Mouse (Mus musculus): ENCODE results near the gene Tmem191c.
"Not testable (repeated sequence)": the region's sequence is repeated elsewhere in the genome, so short reads cannot be mapped to it uniquely, and the experiment has no call there.

The Tmem191c gene

DNA sequence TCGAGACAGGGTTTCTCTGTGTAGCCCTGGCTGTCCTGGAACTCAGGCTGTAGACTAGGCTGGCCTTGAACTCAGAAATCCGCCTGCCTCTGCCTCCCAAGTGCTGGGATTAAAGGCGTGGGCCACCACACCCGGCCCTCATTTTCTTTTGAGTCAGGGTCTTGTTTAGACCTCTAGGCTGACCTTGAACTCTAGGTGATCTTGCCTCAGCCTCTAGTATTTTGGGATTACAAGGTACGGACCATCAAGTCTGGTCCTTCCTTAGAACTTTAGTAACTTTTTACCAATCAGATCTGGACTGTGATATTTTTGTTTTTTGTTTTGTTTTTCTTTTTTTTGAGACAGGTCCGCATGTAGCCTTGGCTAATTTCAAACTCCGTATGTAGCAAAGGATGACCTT lies at the start of gene Tmem191c:
Gene Tmem191c (plus strand): TSS at position 357 of the 400 bp plus-strand sequence.
- DNase-seq (ENCODE audit: low read depth, low spot score) = no peak

DNA sequence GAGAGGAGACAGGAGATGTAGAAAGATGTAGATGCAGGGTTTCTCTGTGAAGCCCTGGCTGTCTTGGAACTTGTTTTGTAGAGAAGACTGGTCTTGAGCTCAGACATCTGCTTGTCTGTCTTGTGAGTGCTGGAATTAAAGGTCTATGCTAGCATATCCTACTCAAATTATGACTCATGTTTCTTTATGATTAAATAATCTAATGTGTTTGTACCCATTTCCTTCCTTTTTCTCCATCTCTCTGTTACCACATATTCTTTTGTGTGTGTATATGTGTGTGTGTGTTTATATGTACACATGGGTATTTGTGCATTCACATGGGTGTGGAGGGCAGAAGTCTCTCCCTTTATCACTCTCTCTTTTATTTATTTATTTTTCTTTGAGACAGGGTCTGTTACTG lies 49.4 kb upstream of the Tmem191c start:
- DNase-seq (ENCODE audit: low read depth, low spot score) = no peak

DNA sequence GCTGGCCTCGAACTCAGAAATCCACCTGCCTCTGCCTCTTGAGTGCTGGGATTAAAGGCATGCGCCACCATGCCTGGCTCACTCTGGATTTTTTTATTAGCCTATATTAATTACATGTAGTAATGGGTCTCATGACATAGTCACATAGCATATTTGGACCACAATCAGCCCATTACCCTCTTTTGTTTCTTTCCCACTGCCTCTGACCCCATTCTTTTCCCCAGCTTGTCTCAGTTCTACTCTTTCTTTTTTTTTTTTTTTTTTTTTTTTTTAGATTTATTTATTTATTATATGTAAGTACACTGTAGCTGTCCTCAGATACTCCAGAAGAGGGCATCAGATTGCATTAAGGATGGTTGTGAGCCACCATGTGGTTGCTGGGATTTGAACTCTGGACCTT lies 44.4 kb upstream of the Tmem191c start:
- DNase-seq (ENCODE audit: low read depth, low spot score) = not testable (repeated sequence)

DNA sequence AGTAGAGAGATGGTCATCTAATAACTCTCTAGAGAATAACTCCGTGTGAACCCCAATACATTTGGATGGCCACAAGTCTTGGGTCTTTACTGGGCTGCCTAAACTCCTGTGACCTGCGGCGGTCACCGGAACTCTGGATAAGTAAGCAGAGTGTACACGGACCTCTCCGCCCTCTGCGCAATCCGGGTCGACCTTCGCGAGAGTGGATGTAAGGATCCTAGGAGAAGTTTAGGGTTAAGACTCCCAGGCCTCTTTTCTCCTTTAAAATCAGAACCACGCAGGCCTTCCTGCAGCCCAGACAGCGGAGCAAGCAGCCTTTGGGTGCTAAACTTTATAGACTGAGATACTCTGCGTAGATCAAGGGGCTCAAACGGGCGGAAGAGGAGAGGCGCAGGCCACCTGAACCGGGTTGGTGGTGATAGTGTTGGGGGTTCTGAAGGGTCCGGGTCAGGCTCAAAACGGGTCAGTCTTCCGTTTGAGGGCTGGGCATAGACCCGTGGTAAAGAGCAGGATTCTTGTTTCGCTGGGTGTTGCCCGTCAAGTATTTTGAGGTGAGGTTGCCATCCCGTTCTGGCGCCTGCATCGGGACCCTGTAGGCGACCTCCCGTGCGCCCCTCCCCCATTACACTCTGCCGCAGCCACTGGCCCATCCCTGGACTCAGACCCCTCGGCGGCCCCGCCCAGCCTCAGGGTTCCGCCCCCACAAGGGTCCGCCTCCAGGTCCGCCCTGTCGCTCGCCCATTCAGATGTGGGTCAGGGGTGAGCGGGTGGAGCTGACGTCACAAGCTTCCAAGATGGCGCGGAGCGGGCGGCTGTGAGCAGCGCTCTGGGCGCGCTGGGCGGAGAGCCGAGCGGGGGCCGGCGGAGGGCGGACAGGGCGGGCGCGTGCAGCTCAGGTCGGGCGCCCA lies 42.8 kb upstream of the Tmem191c start, which contains the start of gene Hic2:
Gene Hic2 (plus strand): TSS at position 779 of the 908 bp plus-strand sequence.
- peak; percentile 95 for DNase-seq (ENCODE audit: low read depth, low spot score)

DNA sequence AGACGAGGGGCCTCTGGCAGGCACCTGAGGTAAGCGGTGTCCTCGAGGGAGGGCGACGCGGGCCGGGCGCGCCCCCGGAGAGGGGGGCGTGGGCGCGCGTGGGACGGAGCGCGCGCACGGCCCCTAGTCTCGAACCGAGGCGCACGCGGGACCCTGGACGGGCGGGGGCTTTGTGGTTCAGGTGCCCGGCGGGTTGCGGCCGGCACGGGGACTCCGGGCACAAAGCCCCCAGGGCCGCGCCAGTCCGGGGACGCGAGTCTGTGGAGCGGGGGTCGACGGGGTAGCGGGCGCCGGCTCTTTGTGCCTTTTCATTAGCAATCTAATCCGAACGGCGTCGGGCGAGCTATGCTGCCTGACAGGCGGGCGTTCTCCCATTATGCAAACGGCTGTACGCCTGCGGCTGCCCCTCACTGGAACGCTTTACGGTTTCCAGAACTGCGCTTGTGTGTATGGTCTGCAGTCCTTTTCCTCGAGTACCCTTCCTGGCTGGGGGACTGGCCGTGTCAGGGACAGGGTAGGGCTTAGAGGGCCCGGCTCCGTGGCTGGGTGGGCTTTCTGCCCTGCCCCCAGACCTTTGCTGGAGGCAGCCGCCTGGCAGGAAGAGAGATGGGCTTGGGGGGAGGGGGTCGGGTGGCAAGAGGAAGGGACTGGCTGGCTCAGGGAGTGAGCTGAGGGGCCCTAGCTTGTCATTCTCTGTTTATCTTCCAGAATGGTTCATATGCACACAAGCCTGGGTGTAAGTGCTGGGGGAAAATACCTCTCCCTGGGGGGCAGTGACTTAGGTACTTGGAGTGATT lies 42.0 kb upstream of the Tmem191c start:
- DNase-seq (ENCODE audit: low read depth, low spot score) = no peak

DNA sequence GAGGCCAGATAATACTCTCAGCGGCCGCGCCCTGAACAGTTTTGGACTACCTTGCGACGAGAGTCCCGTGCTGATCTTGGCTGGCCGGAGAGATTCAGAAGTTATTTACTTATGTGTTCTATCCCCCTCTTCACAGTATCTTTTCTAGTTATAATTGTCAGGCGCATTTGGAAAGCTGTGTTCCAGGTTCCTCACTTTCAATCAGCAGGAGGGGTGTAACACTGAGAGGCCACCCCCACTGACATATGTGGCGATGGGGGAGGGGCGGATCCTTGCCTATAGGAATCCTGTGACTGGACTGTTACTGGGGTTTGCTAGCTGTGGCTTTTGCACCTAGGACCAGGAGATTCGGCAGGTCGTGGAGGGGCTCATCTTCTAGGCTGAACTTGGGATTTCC lies 41.4 kb upstream of the Tmem191c start:
- no peak for DNase-seq (ENCODE audit: low read depth, low spot score)

DNA sequence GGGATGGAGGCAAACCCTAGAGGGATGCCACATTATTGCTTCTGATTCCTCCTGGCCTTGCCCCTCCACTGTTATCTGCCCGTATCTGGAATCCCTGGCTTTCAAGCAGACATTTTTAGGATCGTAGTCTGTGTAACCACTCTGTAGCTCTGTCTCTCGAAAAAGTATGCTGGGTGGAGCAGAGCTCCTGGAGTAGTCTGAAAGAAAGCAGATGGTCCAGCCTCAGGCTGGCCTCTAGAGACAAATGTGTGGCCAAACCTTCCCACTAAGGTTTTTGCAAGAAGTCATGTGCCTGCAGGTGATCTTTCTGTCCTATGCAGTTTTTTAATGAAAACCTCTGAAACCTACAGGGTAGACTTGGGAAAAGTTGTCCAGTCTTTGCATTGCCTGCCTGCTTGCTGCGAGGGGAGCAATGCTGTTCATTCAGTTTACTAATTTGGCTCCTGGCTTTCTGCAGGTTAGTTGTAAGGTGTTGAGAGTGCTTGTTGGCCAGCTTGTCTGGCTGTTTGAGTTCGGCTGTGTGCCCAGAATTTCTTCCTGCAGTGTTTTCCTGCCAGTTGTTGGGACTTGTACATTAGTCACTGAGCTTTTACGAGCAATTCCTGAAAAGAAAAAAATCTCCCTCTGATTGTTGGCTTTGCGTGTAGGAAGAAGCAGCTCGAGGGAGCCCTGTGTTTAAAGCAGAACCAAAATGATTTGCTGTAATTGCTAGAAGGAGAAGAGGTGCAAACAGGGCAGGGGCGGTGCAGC lies 40.8 kb upstream of the Tmem191c start:
- no peak for DNase-seq (ENCODE audit: low read depth, low spot score)

DNA sequence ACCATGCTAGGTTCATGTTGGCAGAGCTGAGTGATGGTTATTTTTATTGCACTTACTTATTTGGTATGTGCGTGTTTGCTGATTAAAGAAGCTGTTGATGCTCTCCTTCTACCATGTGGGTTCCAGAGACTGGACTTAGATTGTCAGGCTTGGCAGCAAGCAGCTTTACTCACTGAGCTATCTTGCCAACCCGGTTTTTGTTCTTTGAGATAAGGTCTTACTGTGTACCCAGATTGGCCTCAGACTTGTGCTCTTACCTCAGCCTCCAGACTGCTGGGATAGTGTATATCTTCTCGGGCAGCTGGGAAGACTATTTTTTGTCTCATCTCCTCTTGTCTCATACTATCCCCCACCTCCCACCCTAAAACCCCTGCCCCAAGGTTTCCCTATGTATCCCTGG lies 38.2 kb upstream of the Tmem191c start:
- no peak for DNase-seq (ENCODE audit: low read depth, low spot score)

DNA sequence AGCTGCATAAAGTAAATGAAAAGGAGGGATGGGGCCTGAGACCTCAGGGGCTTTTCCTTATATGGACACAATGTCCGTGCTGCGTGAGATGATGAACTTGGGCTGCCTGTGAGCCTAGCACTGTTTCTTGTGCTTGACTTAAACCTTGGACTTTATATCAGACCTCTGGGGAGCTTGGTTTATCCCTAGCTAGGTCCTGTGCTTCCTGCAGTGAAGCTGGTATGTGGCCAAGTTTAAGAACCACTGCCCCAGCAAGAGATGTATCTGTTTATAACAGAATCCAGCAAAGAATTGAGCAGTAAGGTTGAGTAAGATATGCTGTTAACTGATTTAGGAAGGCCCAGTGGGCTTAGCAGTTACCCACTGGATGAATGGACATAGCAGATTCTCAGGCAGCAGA lies 36.5 kb upstream of the Tmem191c start:
- DNase-seq (ENCODE audit: low read depth, low spot score) = no peak

DNA sequence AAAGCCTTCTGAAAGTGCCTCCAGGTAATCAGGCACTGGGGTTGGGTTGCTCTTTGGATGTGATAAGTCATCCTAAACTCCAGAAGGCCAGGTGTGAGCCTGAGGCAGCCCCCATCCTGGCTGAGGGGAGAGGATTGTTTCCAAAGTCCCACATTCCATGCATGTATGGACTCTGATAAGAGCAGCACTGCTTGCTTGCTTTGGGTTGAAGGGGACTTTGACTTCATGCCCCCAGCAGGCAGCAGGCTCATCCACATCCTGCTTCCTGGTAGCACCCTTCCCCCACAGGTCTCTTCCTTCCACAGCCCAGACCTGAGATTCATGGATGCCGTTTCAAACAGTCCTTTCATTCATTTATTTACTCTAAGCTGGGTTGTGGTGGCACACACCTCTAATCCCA lies 32.1 kb upstream of the Tmem191c start:
- no peak for DNase-seq (ENCODE audit: low read depth, low spot score)

DNA sequence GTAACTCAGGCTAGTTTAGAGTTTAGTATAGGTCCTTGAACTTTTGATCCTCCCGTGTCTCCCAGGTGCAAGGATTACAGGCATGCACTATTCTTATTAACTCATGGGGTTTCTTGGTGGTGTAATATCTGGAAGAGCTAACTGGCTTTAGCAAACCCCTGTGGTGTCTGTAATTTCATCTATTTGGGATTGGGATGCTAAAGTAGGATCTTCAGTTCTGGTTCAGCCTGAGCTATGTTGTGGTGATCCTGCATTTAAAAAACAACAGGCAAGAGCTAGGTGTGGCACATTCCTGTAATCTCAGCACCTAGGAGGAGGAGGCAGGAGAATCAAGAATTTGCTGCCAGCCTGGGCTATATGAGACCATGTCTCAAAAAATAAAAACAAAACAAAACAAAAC lies 30.9 kb upstream of the Tmem191c start:
- DNase-seq (ENCODE audit: low read depth, low spot score) = no peak

DNA sequence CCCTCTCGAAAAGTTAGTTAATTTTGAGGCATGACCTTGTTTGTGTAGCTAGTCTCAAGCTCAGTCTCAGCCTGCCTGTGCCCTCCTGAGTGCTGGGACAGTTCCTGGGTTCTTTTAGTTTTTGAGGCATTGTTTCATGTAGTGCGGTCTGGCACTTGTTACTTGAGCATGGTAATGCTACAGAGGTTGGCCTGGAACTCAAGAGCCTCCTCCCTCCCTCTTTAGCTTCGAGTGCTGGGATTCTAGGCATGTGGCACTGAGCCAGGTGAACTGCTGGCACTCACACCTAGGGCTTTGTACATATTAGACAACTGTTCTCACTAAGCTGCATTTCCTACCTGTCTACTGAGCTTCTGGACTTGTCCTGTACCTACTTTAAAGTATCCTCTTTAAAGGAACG lies 28.1 kb upstream of the Tmem191c start:
- no peak for DNase-seq (ENCODE audit: low read depth, low spot score)

DNA sequence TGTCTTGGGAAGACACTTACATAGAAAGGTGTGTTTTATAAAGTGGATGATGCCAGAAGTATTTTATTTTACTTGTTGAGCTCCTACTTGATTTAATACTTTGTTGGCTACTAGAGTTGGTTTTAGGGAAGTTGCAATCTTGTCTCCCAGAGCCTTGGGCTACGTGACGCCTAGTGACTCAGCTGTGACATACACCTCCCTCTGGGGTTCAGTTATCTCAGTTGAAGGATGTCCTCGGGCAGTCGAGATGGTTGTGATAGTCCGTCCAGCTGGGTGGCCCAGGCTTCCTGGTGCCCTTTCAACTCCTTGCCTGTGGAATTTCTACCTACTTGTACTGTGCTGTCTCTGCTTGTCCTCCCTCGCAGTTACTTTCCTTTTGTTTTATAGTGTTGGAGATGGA lies 26.7 kb upstream of the Tmem191c start:
- DNase-seq (ENCODE audit: low read depth, low spot score) = no peak

DNA sequence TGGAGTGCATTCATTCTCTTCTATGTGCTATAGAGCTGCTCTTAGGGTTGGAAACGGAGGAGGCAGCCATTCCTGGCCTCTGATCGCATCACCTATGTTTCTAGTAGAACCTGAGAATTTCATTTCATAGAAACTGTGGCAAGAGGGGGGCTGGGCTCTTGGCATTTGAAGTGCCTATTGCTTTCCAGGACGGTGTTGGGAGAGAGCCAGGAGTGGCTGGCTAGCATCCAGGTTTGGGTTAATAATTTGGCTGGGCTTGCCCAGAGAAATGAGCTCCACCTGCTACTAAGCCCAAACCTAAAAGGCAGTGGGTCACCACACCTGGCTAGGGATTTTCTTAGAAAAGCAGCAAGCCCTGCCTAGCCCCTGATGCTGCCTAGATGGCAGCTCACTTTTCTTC lies 24.3 kb upstream of the Tmem191c start:
- no peak for DNase-seq (ENCODE audit: low read depth, low spot score)

DNA sequence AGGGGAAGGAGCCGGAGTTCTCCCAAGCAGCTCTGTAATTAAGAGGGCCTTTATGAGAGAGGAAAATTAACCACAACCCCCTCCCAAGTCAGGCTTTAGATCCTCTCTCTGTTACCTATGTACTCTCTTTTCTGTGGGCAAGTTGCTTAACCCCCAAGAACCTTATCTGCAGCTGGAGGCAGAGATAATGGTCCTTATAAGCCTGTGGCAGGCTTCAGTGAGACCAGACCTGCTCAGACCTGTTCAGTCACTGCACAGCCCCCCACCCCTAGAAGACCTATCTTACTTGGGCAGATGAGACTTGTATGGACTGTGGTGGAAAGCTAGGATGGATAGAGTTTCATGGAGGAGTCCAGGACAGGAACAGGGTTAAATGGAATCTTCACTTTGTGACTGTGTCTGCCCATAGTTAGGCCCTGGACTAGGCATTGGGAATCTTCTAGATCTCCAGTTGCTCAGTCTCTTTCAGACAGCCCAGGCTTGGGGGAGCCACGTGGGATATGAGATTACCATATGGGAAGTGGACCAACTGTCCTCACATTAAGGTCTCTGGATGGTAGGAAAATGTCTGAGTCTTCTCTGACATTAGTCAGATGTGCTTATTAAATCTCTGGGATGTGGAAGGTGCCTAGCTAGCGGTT lies 23.7 kb upstream of the Tmem191c start:
- DNase-seq (ENCODE audit: low read depth, low spot score) = no peak

DNA sequence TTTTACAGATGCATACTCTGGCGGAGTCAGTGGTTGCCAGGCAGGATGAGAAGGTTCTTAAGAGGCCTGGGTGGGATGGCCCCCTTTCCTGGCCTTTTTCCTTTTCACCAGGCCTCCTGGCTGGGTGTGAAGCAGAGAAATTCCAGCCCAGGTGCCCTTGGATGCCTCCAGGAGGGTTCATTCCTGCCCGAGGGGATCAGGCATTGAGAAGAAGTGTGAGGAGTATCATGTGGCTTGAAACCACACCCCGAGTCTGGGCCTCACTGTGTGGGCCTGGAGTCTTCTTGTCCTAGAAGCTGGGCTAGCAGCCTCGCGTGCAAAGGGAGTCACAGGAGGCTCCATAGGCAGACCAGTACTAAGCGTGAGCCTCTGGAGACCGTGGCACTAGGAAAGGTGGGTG lies 23.0 kb upstream of the Tmem191c start:
- no peak for DNase-seq (ENCODE audit: low read depth, low spot score)

DNA sequence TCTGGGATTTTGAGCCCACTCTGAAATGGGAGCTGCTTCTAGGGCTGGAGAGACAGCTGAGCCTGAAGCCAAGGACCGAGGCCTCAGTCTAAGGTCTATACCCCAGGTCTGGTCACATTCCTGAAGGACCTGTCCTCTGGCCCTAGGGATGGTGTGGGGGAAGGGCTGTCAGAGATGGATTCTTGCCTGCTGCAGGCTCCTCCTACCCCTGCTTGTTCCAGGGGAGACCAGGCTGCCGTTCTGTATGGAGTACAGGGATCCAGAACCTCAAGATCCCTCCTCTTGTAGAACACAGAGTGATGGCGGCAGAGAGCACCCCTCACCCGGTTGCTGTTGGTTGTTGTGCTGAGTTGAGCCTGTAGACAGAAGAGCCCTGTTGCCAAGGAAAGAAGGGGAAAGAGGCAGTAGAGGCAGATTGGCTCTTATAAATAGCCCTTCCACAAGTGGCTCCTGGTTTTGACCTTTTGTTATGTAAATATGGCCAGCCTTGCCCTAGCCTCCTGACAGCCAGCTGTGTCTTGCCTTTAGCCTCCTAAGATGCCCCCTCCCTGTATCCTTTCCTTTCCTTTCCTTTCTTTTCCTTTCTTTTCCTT lies 21.8 kb upstream of the Tmem191c start:
- no peak for DNase-seq (ENCODE audit: low read depth, low spot score)

DNA sequence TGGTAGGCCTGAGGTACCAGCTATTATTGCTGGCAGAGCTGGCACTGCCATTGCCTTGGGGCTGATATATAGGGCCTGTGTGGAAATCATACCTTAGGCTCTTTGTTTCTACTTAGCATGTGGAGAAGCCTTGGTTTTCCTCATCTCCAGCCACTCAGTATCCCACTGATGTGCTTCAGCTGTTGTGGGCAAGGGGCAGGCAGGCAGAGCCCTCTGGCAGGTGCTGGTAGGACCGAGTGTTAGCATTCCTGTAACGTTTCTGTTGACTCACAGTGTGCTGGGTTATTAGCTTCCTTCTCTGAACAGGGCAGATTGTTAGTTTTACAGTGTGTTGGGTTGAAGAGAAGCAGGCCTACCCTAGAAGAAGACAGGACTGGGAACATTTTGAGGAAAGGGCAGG lies 20.6 kb upstream of the Tmem191c start:
- DNase-seq (ENCODE audit: low read depth, low spot score) = no peak

DNA sequence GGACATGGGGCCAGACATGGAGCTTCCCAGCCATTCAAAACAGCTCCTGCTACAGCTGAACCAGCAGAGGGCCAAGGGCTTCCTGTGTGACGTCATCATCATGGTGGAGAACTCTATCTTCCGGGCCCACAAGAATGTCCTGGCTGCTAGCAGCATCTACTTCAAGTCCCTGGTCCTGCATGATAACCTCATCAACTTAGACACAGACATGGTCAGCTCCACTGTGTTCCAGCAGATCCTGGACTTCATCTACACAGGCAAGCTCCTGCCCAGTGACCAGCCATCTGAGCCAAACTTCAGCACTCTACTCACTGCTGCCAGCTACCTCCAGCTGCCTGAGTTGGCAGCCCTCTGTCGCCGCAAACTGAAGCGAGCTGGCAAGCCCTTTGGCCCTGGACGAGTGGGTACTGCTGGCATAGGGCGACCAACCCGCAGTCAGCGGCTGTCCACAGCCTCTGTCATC lies 18.5 kb upstream of the Tmem191c start:
- no peak for DNase-seq (ENCODE audit: low read depth, low spot score)

DNA sequence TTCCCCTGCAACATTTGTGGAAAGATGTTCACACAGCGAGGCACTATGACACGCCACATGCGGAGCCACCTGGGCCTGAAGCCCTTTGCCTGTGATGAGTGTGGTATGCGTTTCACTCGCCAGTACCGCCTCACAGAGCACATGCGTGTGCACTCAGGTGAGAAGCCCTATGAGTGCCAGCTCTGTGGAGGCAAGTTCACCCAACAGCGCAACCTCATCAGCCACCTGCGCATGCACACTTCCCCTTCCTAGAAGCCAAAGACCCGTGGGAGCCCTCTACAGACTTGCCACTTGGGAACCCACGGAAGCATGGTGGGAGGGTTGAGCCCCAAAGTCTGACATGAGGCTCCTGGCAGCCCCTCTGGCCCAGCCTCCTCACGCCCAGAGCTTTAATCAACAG lies 17.0 kb upstream of the Tmem191c start:
- DNase-seq (ENCODE audit: low read depth, low spot score) = no peak

DNA sequence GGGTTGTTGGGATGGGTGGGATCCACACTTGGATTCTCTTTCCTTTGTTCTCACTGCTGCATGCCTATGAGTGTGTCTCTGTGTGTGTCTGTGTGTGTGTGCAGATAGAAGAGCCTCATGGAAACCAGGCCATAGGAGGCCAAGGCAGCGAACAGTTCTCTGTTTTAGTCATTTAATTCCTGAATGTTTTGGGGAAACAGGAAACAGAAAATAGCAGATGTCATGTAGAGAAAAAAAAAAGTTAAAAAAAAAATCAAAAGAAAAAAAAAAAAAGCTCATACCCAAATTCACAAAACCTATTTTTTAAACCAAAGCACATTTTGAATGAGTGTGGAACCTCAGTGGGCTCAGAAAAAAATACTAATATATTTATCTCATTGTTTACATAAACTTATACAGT lies 14.5 kb upstream of the Tmem191c start:
- no peak for DNase-seq (ENCODE audit: low read depth, low spot score)

Data from WW6 (cell line).